Mouse (Mus musculus) G1E (cell line): ENCODE measurements around the gene S1pr2. TPM values are rescaled to one million over a fixed set of nuclear protein-coding genes. Genes with fewer than 3 reads are reported as not detected.
A peak's percentile ranks its signal among the peaks of the same experiment; 100 is the strongest.

Experiments
- ATAC-seq: 2 replicates; pipeline ENCODE4 v1.8.0; 2016; ENCODE audit warnings: mild to moderate bottlenecking; ENCODE audit not compliant: insufficient number of reproducible peaks, poor library complexity, low FRiP score, severe bottlenecking; ENCODE audit errors: extremely low read depth
- DNase-seq: peaks from one replicate; pipeline ENCODE4 v3.0.0; 2012; ENCODE audit warnings: low spot score
- H3K27me3 ChIP-seq: 2 replicates; pipeline ENCODE4 v1.6.1; 2012; ENCODE audit warnings: mild to moderate bottlenecking, low read length, inconsistent platforms; ENCODE audit not compliant: insufficient read depth
- H3K36me3 ChIP-seq: replicated peaks from 2 replicates; pipeline ENCODE3; 2012; ENCODE audit warnings: mild to moderate bottlenecking, inconsistent platforms
- H3K4me1 ChIP-seq: 2 replicates; pipeline ENCODE4 v1.6.1; 2012; ENCODE audit warnings: low read depth, low read length, inconsistent platforms, mixed read lengths; ENCODE audit not compliant: insufficient read depth
- H3K4me3 ChIP-seq: 2 replicates; pipeline ENCODE4 v1.5.1; 2012; ENCODE audit warnings: low read depth, mild to moderate bottlenecking, inconsistent platforms, low read length, moderate library complexity, mixed read lengths
- H3K9me3 ChIP-seq: replicated peaks from 2 replicates; pipeline ENCODE4 v1.6.1; 2012; ENCODE audit warnings: inconsistent platforms
- CTCF ChIP-seq: IDR thresholded peaks from 2 replicates; pipeline ENCODE4 v1.5.1; 2012; ENCODE audit warnings: low read depth, low read length, inconsistent platforms, mixed read lengths
- GATA1 ChIP-seq: IDR thresholded peaks from 2 replicates; pipeline ENCODE4 v1.6.1; 2012; ENCODE audit warnings: borderline replicate concordance, low read length, inconsistent platforms, mixed read lengths
- GATA2 ChIP-seq: IDR thresholded peaks from 2 replicates; pipeline ENCODE4 v1.6.1; 2012; ENCODE audit warnings: low read depth, low read length, inconsistent platforms, borderline replicate concordance
- POLR2AphosphoS5 ChIP-seq: IDR thresholded peaks from 2 replicates; pipeline ENCODE4 v1.6.1; 2012; ENCODE audit warnings: low read depth, low read length, inconsistent platforms; ENCODE audit not compliant: insufficient replicate concordance
- TAL1 ChIP-seq: conservative IDR thresholded peaks from 2 replicates; pipeline ENCODE4 v1.6.1; 2012; ENCODE audit warnings: low read depth, low read length, inconsistent platforms, mixed read lengths
- polyA plus RNA-seq: library from polyadenylated mRNA; stranded (reverse); fragments of >175 nt; gene quantifications from 2 replicates; pipeline ENCODE4 v1.2.3, GENCODE M21; 2012
- total RNA-seq, 2 experiments: library from RNA; stranded (forward) in 1 of 2; stranded (reverse) in 1 of 2; fragments of 200-1000 nt in 1 of 2; fragments of >200 nt in 1 of 2; fragmentation: Nextera tagmentation in 1 of 2; gene quantifications; 2 replicates each; pipeline ENCODE4 v1.2.3; 2014 to 2017

S1pr2 gene
- total and polyA plus RNA-seq, 3 experiments: 1.6 to 8.4 (median 2.1) TPM

DNA sequence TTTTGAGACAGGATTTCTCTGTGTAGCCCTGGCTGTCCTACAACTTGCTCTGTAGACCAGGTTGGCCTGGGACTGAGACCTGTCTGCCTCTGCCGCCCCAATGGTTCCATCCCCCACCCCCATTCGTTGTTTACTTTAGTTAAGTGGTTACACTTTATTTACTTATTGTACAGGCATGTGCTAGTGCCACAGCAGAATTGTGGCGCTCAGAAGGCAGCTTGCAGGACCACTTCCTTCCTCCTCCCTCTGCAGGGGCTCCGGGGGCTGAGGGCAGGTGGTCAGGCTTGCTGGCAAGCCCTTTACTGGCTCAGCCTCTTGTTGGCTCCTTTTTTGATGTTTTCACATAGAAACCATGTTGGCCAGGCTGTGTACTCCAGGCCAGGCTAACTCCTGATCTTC, 40.6 kb upstream of the S1pr2 start:
- no peak overlapping the region for H3K4me3 ChIP-seq
- H3K36me3 ChIP-seq: peaks cover 44% of the 10 kb centered on the region
- DNase-seq (no peak), ATAC-seq (no peak)
- TF ChIP-seq GATA1: no peak
- no peak for TF ChIP-seq TAL1
- no peak for TF ChIP-seq POLR2AphosphoS5
- TF ChIP-seq GATA2: no peak
- H3K9me3 ChIP-seq: no peaks in the 10 kb centered on the region
- peaks cover 54% of the 10 kb centered on the region for H3K4me1 ChIP-seq
- peaks cover 7% of the 10 kb centered on the region; the same call in 1 of the 2 replicates for H3K27me3 ChIP-seq

DNA sequence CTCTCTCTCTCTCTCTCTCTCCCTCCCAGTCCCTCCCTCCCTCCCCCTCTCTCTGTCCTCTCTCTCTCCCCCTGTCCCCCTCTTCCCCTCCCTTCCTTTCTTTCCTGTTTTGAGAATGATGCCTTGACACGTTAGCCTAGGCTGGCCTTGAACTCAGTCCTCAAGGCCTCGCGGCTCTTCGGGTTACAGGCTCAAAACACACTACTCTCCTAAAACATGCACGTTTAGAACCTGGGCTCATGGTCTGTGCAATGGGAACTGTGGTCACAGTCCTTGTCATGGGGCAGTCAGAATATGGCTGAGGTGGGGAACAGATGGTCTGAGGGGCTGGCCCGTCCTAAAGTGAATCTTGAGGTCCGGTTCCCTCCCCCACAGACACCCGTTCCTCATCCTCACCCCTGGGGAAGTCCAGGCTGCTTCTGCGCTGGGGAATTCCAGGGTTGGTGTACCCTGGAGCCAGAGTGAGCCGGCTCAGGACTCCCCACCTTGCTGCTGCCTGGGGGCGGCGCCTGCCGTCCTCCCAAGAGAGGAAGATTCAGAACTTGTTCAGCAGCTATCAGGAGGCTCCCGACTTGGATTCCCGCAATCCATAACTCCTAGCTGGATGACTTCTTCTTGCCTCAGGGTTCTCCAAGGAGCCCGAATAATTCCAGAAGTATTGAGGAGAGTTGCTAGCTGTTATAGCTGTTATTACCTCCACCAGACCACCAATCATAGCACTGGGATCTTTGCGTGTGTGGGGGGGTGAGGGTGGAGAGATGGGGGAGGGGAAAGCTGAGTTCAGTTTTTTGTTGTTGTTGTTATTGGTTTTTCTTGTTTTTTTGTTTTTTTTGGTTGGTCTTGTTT, 40.0 kb upstream of the S1pr2 start:
- no peak for ATAC-seq

DNA sequence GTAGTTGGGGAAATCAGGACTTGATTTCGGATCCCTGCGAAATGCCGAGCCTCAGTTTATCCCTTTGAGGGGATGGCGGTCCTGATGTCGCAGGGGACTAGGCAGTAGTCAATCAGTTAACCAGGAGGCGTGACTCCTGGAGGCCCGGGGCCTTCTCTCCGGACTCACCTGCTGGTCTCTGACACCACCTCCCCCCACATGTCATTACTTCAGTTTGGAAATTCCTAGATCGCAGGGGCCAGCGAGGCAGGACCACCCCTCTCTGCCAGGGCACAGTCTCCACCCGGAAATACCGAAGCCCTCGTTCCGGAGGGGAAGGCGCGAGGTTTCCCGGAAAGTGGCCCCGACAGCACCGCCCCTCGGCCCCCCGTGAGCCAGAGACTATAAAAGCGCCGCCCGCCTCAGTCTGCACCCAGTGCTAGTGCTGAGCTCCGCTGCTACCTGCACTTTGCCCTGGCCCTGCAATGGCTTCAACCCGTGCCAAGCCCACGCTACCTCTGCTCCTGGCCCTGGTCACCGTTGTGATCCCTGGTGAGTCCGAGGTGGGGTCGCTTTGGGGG, 39.1 kb upstream of the S1pr2 start, which contains the start of gene Icam1:
TSS of gene Icam1 (plus strand) at position 415 of the 560 bp plus-strand sequence.
- Histone ChIP-seq H3K4me1 (peaks cover 66% of the 10 kb centered on the region), H3K36me3 (peaks cover 29% of the 10 kb centered on the region), H3K27me3 (peaks cover 7% of the 10 kb centered on the region; the same call in 1 of the 2 replicates), H3K9me3 (no peaks in the 10 kb centered on the region), H3K4me3 (peak within 1 kb of the TSS; percentile 74)
- TF ChIP-seq GATA2 (no peak), POLR2AphosphoS5 (peak; percentile 78; the same call in 1 of the 2 replicates), GATA1 (no peak)
- peak; percentile 50; the same call in 1 of the 2 replicates for ATAC-seq
- peak; percentile 71 for DNase-seq

More for the DNA sequence above, 40.0 kb upstream of the S1pr2 start:
- Histone ChIP-seq H3K4me3 (peak overlapping the region; percentile 74), H3K36me3 (peaks cover 38% of the 10 kb centered on the region), H3K27me3 (peaks cover 7% of the 10 kb centered on the region; the same call in 1 of the 2 replicates), H3K9me3 (no peaks in the 10 kb centered on the region), H3K4me1 (peaks cover 60% of the 10 kb centered on the region)
- peak; percentile 6 for DNase-seq
- TF ChIP-seq GATA2 (no peak), POLR2AphosphoS5 (no peak), GATA1 (no peak), TAL1 (no peak), CTCF (no peak)

DNA sequence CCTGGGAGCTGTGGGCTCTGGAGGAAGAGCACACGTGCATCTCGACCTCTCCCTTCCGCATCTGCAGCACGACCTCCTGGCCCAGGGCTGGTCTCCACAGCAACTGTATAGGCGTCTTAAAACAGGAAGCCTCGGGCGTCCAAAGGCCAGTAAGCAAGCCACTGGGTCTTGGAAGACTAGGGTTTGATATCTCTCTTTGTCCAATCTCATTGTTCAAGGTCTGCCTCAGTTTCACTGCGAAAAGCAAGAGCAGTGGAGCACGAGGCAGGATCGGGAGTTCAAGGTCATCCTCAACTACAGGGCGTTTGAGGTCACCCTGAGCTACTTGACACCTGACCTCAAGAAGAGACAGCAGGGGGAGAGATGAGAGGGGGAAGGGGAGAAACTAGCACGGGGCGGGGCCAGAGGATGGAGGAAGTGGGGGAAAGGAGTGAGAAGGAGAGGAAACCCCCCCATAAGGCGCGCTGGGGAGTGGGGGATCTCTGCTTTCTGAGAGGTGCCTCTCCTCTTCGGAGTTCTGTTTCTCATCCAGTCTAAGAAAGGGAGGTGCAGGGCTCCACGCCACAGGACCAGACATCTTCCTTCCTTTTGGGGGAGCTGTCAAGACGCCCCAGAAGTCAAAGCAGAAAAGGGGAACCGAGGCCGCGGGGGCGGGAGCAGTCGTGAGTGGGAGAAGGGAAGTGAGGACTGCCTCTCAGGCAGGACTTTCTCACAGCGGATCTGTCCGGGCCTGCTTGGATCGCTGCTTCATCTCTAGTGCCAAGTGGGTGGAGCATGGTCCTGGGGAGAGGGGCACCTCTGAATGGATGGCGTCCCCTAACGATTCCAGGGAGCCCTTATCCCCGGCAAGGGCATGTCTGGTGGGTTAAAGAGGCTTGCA, 38.4 kb upstream of the S1pr2 start:
- peak; percentile 43 for ATAC-seq
- DNase-seq: peak; percentile 59

DNA sequence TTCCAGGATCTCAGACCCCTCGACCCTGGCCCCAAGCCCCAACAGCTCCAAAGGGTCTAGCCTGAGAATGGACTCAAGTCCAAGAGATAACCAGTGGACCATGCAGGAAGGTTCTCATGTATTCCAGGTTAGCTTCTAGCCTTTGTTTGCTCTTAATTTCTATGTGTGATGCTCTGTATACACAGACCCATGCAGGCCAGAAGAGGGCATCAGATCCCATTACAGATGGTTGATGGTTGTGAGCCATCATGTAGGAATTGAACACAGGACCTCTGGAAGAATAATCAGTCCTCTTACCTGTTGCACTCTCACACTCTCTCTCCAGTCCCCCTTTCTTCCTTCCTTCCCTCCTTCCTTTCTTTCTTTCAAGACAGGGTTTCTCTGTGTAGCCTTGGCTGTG, 35.8 kb upstream of the S1pr2 start:
- H3K4me3 ChIP-seq: no peak overlapping the region

More for the DNA sequence above, 38.4 kb upstream of the S1pr2 start:
- peaks cover 7% of the 10 kb centered on the region; the same call in 1 of the 2 replicates for H3K27me3 ChIP-seq
- H3K4me3 ChIP-seq: peak overlapping the region; percentile 74
- TF ChIP-seq CTCF (no peak), GATA1 (no peak), GATA2 (no peak), TAL1 (no peak), POLR2AphosphoS5 (no peak)
- peaks cover 70% of the 10 kb centered on the region for H3K4me1 ChIP-seq
- peaks cover 25% of the 10 kb centered on the region for H3K36me3 ChIP-seq
- H3K9me3 ChIP-seq: no peaks in the 10 kb centered on the region

More for the DNA sequence above, 35.8 kb upstream of the S1pr2 start:
- TF ChIP-seq GATA1 (no peak), TAL1 (no peak), POLR2AphosphoS5 (no peak), CTCF (no peak), GATA2 (no peak)
- H3K27me3 ChIP-seq: peaks cover 7% of the 10 kb centered on the region; the same call in 1 of the 2 replicates
- H3K36me3 ChIP-seq: peaks cover 25% of the 10 kb centered on the region
- no peaks in the 10 kb centered on the region for H3K9me3 ChIP-seq
- ATAC-seq (no peak), DNase-seq (no peak)
- peaks cover 57% of the 10 kb centered on the region for H3K4me1 ChIP-seq
